Mouse (Mus musculus): ENCODE measurements around the gene Rab26.

DNA sequence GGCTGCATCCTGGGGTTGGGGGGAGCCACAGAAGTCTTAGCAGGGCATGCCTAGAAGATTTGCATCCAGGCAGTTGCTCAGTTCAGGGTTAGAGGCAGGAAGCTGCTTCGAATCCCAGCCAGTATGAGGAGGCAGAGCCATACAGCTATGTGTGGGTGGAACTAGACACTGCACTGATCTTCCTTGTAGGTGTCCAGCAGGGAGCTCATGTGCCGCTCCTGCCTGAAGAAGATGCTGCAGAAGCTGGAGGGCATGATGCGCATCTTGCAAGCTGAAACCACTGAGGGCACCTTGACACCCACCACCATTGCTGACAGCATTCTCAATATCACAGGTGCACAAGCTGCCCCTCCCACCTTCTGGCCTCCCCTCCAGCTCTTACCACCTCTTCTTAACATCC is 45.5 kb upstream of the Rab26 start:
- no peak for TF ChIP-seq CTCF (IDR thresholded peaks at IDR 0.05; ENCODE audit: extremely low read depth, insufficient read length, insufficient replicate concordance, low read depth, low read length)
- TF ChIP-seq POLR2A (IDR thresholded peaks at IDR 0.05; ENCODE audit: low read depth, low read length) = no peak
